Mouse (Mus musculus) lung, embryonic 16.5 days (tissue): ENCODE data around the gene Fam71e1. TPM values are rescaled to one million over a fixed set of nuclear protein-coding genes. Genes with fewer than 3 reads are reported as not detected.

ENCODE experiments used
- ATAC-seq: fragments of 200-750 bp; cut with Nextera tagmentation; 2 replicates; pipeline ENCODE4 v1.8.0; 2017; ENCODE audit warnings: low read depth, mild to moderate bottlenecking, moderate library complexity
- H3K27ac ChIP-seq: fragments of 300-500 bp; sonication (generic); 2 replicates; pipeline ENCODE4 v1.5.1; 2014; ENCODE audit warnings: mild to moderate bottlenecking, control low read depth, low read length
- H3K27me3 ChIP-seq: fragments of 300-500 bp; sonication (generic); 2 replicates; pipeline ENCODE4 v1.6.1; 2014; ENCODE audit warnings: low read depth, low read length, mixed read lengths; ENCODE audit not compliant: control insufficient read depth, insufficient read depth
- H3K36me3 ChIP-seq: fragments of 300-500 bp; sonication (generic); 2 replicates; pipeline ENCODE4 v1.6.1; 2014; ENCODE audit warnings: low read length; ENCODE audit not compliant: control insufficient read depth, insufficient read depth
- H3K4me1 ChIP-seq: fragments of 300-500 bp; sonication (generic); replicated peaks from 2 replicates; pipeline ENCODE4 v1.6.1; 2014; ENCODE audit warnings: low read length, mixed read lengths; ENCODE audit not compliant: control insufficient read depth, insufficient read depth
- H3K4me2 ChIP-seq: fragments of 300-500 bp; sonication (generic); 2 replicates; pipeline ENCODE4 v1.6.1; 2014; ENCODE audit warnings: low read depth, low read length, control low read depth
- H3K4me3 ChIP-seq: fragments of 300-500 bp; sonication (generic); 2 replicates; pipeline ENCODE4 v1.5.1; 2014; ENCODE audit warnings: mild to moderate bottlenecking, low read length, control low read depth
- H3K9ac ChIP-seq: fragments of 300-500 bp; sonication (generic); 2 replicates; pipeline ENCODE4 v1.6.1; 2014; ENCODE audit warnings: low read length, control low read depth
- H3K9me3 ChIP-seq: fragments of 300-500 bp; sonication (generic); 2 replicates; pipeline ENCODE4 v1.6.1; 2016; ENCODE audit warnings: low read length; ENCODE audit not compliant: control insufficient read depth
- WGBS: fragments of 180-500 bp; shearing (Covaris S2); extraction: QIAGEN DNeasy Blood & Tissue Kit; methylation state at CpG from one replicate; pipeline ENCODE4 v1.1.7; 2014; 5-methylcytosine and 5-hydroxymethylcytosine counted together
- polyA plus RNA-seq: library from polyadenylated mRNA; unstranded; fragments of >200 nt; fragmentation: Nextera tagmentation; extraction: Ambion mirVana; gene quantifications from 2 replicates; pipeline ENCODE4 v1.2.1, GENCODE M21; 2015

Fam71e1 gene
- polyA plus RNA-seq, 1 experiment from 2014 or later, result 9.5 TPM

GRCm38 (mm10) chr7:44492166-44492826 is 4.1 kb upstream of the Fam71e1 start:
- Histone ChIP-seq H3K36me3 (peaks cover 23% of the 10 kb centered on the region), H3K27ac (no peak overlapping the region), H3K4me3 (no peak overlapping the region), H3K9me3 (no peaks in the 10 kb centered on the region), H3K27me3 (no peaks in the 10 kb centered on the region), H3K4me2 (no peak overlapping the region), H3K4me1 (peaks cover 16% of the 10 kb centered on the region), H3K9ac (no peak overlapping the region)
- 89% methylated on average over 19 of the region's 21 CpGs for WGBS
- ATAC-seq, result no peak

GRCm38 (mm10) chr7:44494681-44495080 is 1.7 kb upstream of the Fam71e1 start:
- peaks cover 20% of the 10 kb centered on the region for H3K36me3 ChIP-seq
- no peak overlapping the region for H3K4me2 ChIP-seq
- H3K27ac ChIP-seq, result no peak overlapping the region
- WGBS, result 91% methylated on average over 12 of the region's 12 CpGs
- no peak for ATAC-seq
- peak overlapping the region; percentile 15; the same call in 1 of the 2 replicates for H3K9ac ChIP-seq
- H3K4me1 ChIP-seq, result peaks cover 16% of the 10 kb centered on the region
- H3K9me3 ChIP-seq, result no peaks in the 10 kb centered on the region
- no peaks in the 10 kb centered on the region for H3K27me3 ChIP-seq
- H3K4me3 ChIP-seq, result no peak overlapping the region

- Histone ChIP-seq H3K4me3 (peak overlapping the region; percentile 82), H3K9me3 (no peaks in the 10 kb centered on the region), H3K4me1 (peaks cover 16% of the 10 kb centered on the region), H3K27me3 (no peaks in the 10 kb centered on the region), H3K36me3 (peaks cover 20% of the 10 kb centered on the region), H3K9ac (peak overlapping the region; percentile 84), H3K4me2 (peak overlapping the region; percentile 98), H3K27ac (no peak overlapping the region)
- ATAC-seq, result no peak
- WGBS, result 73% methylated on average over 7 of the region's 7 CpGs
Observed at GRCm38 (mm10) chr7:44495086-44495485, 1.3 kb upstream of the Fam71e1 start.

GRCm38 (mm10) chr7:44496771-44497109 is 359 bp downstream of the Fam71e1 start:
- no peak for ATAC-seq
- H3K9me3 ChIP-seq, result no peaks in the 10 kb centered on the region
- WGBS, result 0% methylated on average over 26 of the region's 26 CpGs
- H3K4me2 ChIP-seq, result peak overlapping the region; percentile 98
- H3K4me3 ChIP-seq, result peak overlapping the region; percentile 82
- H3K9ac ChIP-seq, result peak overlapping the region; percentile 84
- H3K27ac ChIP-seq, result peak overlapping the region; percentile 87
- H3K4me1 ChIP-seq, result peaks cover 16% of the 10 kb centered on the region
- H3K27me3 ChIP-seq, result no peaks in the 10 kb centered on the region
- peaks cover 12% of the 10 kb centered on the region for H3K36me3 ChIP-seq

- Histone ChIP-seq H3K36me3 (peaks cover 7% of the 10 kb centered on the region), H3K27ac (no peak overlapping the region), H3K4me2 (peak overlapping the region; percentile 98), H3K4me3 (peak overlapping the region; percentile 82), H3K4me1 (peaks cover 16% of the 10 kb centered on the region), H3K9ac (peak overlapping the region; percentile 84), H3K9me3 (no peaks in the 10 kb centered on the region), H3K27me3 (no peaks in the 10 kb centered on the region)
- no peak for ATAC-seq
- WGBS, result 68% methylated on average over 10 of the region's 10 CpGs
Observed at GRCm38 (mm10) chr7:44497361-44498055, 1.1 kb downstream of the Fam71e1 start.

GRCm38 (mm10) chr7:44498922-44499321 is 2.5 kb downstream of the Fam71e1 start:
- Histone ChIP-seq H3K27ac (no peak overlapping the region), H3K4me3 (no peak overlapping the region), H3K4me2 (no peak overlapping the region), H3K27me3 (no peaks in the 10 kb centered on the region), H3K9me3 (no peaks in the 10 kb centered on the region), H3K9ac (no peak overlapping the region), H3K4me1 (peaks cover 16% of the 10 kb centered on the region), H3K36me3 (no peaks in the 10 kb centered on the region)
- ATAC-seq, result no peak
- WGBS, result 68% methylated on average over 1 of the region's 1 CpGs

- Histone ChIP-seq H3K36me3 (no peaks in the 10 kb centered on the region), H3K9ac (no peak overlapping the region), H3K4me3 (no peak overlapping the region), H3K4me2 (no peak overlapping the region), H3K9me3 (no peaks in the 10 kb centered on the region), H3K27me3 (no peaks in the 10 kb centered on the region), H3K4me1 (peaks cover 11% of the 10 kb centered on the region), H3K27ac (no peak overlapping the region)
- no peak for ATAC-seq
- WGBS, result 43% methylated on average over 20 of the region's 20 CpGs
Observed at GRCm38 (mm10) chr7:44500046-44500445, 3.7 kb downstream of the Fam71e1 start.

GRCm38 (mm10) chr7:44501563-44502115 is 5.3 kb downstream of the Fam71e1 start:
- Histone ChIP-seq H3K27ac (no peak overlapping the region), H3K9ac (no peak overlapping the region), H3K36me3 (no peaks in the 10 kb centered on the region), H3K4me2 (no peak overlapping the region), H3K9me3 (no peaks in the 10 kb centered on the region), H3K4me3 (no peak overlapping the region), H3K4me1 (peaks cover 3% of the 10 kb centered on the region; the same call in 1 of the 2 replicates), H3K27me3 (no peaks in the 10 kb centered on the region)
- WGBS, result 31% methylated on average over 5 of the region's 5 CpGs
- peak; percentile 34; the same call in 1 of the 2 replicates for ATAC-seq

GRCm38 (mm10) chr7:44507491-44507890 is 11.1 kb downstream of the Fam71e1 start:
- Histone ChIP-seq H3K4me3 (no peak overlapping the region), H3K9me3 (no peaks in the 10 kb centered on the region), H3K9ac (no peak overlapping the region), H3K36me3 (no peaks in the 10 kb centered on the region), H3K27ac (no peak overlapping the region), H3K4me2 (no peak overlapping the region), H3K27me3 (no peaks in the 10 kb centered on the region; the same call in 1 of the 2 replicates), H3K4me1 (no peaks in the 10 kb centered on the region)
- ATAC-seq, result no peak
